Mouse (Mus musculus) liver, postnatal 0 days (tissue): ENCODE results near the gene Ankrd55.

Experiments used
- CTCF ChIP-seq: sonication (generic); IDR thresholded peaks from 2 replicates; pipeline ENCODE4 v1.5.1; 2016; ENCODE audit warnings: antibody characterized with exemption, low read depth
- EP300 ChIP-seq: IDR thresholded peaks from 2 replicates; pipeline ENCODE4 v1.6.1; 2016; ENCODE audit warnings: antibody characterized with exemption, low read depth, mild to moderate bottlenecking

DNA sequence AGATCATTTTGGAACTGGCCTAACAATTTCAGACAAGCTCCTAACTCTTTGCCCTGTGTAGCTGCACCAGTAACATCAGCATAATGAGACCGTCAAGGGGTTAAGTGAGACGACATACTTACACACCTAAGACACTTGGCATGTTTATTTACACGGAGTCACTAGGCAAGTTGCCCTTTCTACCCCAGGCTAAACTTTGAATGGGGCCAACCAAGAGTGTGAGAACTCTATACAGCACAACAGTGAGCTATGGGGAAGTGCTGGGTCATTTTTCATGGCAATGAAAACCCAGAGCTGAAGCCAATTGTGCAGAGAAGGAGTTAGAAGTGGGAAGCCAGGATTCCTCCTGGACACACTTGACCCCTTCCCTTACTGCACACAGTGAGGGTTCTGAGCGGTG, 94.2 kb downstream of the Ankrd55 start:
- TF ChIP-seq CTCF (no peak), EP300 (no peak)
